19 mouse cellular contexts compared by ENCODE assay signal in the genomic region with DNA sequence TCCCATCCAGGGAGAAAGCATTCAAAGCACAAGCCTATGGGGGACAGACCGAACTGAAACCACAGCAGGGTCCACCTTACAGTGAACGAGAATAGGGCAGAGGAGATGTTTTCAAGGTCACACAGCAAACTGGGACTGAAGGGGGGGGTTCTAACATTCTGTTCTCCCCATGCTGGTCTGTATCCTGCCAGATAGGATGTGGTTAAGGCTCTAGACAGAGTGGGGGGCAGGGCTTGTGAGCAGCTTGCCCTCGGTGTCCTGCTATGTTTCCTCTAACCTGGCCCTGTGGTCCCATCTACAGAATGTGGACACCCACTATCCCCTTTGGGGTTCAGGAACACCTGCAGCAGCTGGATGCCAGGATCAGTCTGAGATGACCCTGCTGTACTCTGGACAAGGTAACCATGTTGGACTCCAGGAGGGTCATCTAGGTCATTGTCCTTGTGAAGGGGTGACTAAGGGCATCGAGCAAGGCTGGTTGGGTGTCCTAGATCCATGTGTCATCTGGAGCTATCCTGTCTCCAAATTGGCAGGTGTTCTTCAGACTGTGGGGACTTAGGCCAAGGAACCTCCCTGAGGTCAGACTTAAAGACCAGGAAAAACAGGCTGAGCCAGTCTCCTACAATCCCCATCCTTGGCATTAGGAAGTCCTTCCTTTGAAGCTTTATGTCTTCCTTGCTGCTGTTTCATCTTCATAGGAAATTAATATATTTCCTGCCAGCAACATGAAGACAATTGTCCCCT. TPM values are rescaled to one million over a fixed set of nuclear protein-coding genes. Genes with fewer than 3 reads are reported as not detected.
DNase-seq lines count a peak whose midpoint lies in the region; ATAC-seq and TF ChIP-seq lines count a peak whose summit lies in the region.
"Had no signal": no experiment of that assay in that cellular context is flagged by ENCODE, and none has a peak within 500 bp of the region (broad histone marks: within the 10 kb centered on the region; RNA-seq: fewer than 3 reads in every experiment).

No protein-coding gene starts in this region.

- no peak for TF ChIP-seq POLR2A in thymus, adult 2 months (IDR thresholded peaks at IDR 0.05; ENCODE audit: control insufficient read depth, extremely low read depth, insufficient read depth, low read length, poor library complexity)
- TF ChIP-seq POLR2A in cerebellum, adult 2 months (IDR thresholded peaks at IDR 0.05; ENCODE audit: borderline replicate concordance, insufficient read depth, low read length) = no peak

- H3K4me3 ChIP-seq in heart, embryonic 16.5 days (ENCODE audit: low read length) = no peak overlapping the region
- H3K4me3 ChIP-seq in thymus, adult 2 months (ENCODE audit: control insufficient read depth, insufficient read depth, low read length) = no peak overlapping the region
- no peak overlapping the region for H3K4me3 ChIP-seq in cerebellum, adult 2 months (replicated peaks; ENCODE audit: insufficient read depth, low read depth, low read length)
- H3K4me3 ChIP-seq: embryonic facial prominence, embryonic 12.5 days; heart, embryonic 12.5 days; limb, embryonic 13.5 days had no signal

- H3K36me3 ChIP-seq in heart, embryonic 16.5 days (ENCODE audit: control insufficient read depth, insufficient read depth) = no peaks in the 10 kb centered on the region
- no peaks in the 10 kb centered on the region; the same call in 1 of the 2 replicates for H3K36me3 ChIP-seq in thymus, adult 2 months (ENCODE audit: control insufficient read depth, insufficient read depth, low read length)

- no peaks in the 10 kb centered on the region for H3K27me3 ChIP-seq in heart, embryonic 16.5 days (ENCODE audit: control insufficient read depth, insufficient read depth, low read length)
- H3K27me3 ChIP-seq in thymus, adult 2 months (ENCODE audit: control insufficient read depth, insufficient read depth, low read length) = no peaks in the 10 kb centered on the region
- no peaks in the 10 kb centered on the region for H3K27me3 ChIP-seq in cerebellum, adult 2 months (ENCODE audit: control insufficient read depth, insufficient read depth, low read length)
- H3K27me3 ChIP-seq: embryonic facial prominence, embryonic 12.5 days; heart, embryonic 12.5 days; limb, embryonic 13.5 days had no signal

- no peak overlapping the region for H3K27ac ChIP-seq in heart, embryonic 16.5 days (ENCODE audit: low read length)
- no peak overlapping the region for H3K27ac ChIP-seq in thymus, adult 2 months (ENCODE audit: control insufficient read depth, insufficient read depth, low read length)
- no peak overlapping the region for H3K27ac ChIP-seq in cerebellum, adult 2 months (ENCODE audit: insufficient read depth, low read length)
- H3K27ac ChIP-seq: embryonic facial prominence, embryonic 12.5 days; hindbrain, postnatal 0 days; limb, embryonic 13.5 days; macrophage; stomach, postnatal 0 days had no signal

- no peak for DNase-seq in heart, adult 11 months
- DNase-seq in thymus, postnatal 25 days = peak; percentile 34
- no peak for DNase-seq in thymus, adult 2 months
- DNase-seq in thymus, postnatal 4 days = peak; percentile 49
- DNase-seq in cerebellum, adult 2 months = no peak
- DNase-seq in embryo, embryonic 10.5 days (ENCODE audit: low spot score) = no peak
- DNase-seq: cerebellum, postnatal 36 days; heart, postnatal 4 days; kidney, postnatal 25 days; layer of hippocampus, adult 9-11 months; lung, embryonic 14.5 days had no signal

- 71% methylated on average over 4 of the region's 4 CpGs for WGBS in heart, embryonic 16.5 days
- 26% methylated on average over 4 of the region's 4 CpGs for WGBS in thymus, adult 2 months
- 48% methylated on average over 4 of the region's 4 CpGs for WGBS in cerebellum, adult 2 months

- H3K9ac ChIP-seq in heart, embryonic 16.5 days (ENCODE audit: low read length) = peak overlapping the region; percentile 2; the same call in 1 of the 2 replicates
- H3K9ac ChIP-seq: embryonic facial prominence, embryonic 12.5 days; heart, embryonic 12.5 days; limb, embryonic 13.5 days; lung, embryonic 14.5 days had no signal

- no peak for ATAC-seq in heart, embryonic 16.5 days (replicated peaks; ENCODE audit: extremely low read depth, insufficient read depth, low FRiP score)
- ATAC-seq in hematopoietic stem cell, adult 5-6 weeks (replicated peaks in 1 of 2; ENCODE audit: insufficient read depth in 1 of 2, low FRiP score in 2 of 2, low TSS enrichment in 1 of 2, low read depth in 1 of 2, poor library complexity in 2 of 2, severe bottlenecking in 2 of 2) = peak; percentile 54 to 64; a peak in 3 of 4 replicates
- ATAC-seq: hindbrain, postnatal 0 days had no signal

- TF ChIP-seq CTCF in thymus, adult 2 months (IDR thresholded peaks at IDR 0.05; ENCODE audit: borderline replicate concordance, control insufficient read depth, extremely low read depth, insufficient read depth, low read length, poor library complexity) = no peak
- no peak for TF ChIP-seq CTCF in cerebellum, adult 2 months (IDR thresholded peaks at IDR 0.05; ENCODE audit: borderline replicate concordance, insufficient read depth, low read depth, low read length)

- H3K4me1 ChIP-seq in heart, embryonic 16.5 days (ENCODE audit: control insufficient read depth, insufficient read depth, low read length) = peaks cover 6% of the 10 kb centered on the region
- peaks cover 30% of the 10 kb centered on the region for H3K4me1 ChIP-seq in thymus, adult 2 months (replicated peaks; ENCODE audit: control insufficient read depth, insufficient read depth, low read length)
- peaks cover 27% of the 10 kb centered on the region for H3K4me1 ChIP-seq in cerebellum, adult 2 months (ENCODE audit: control insufficient read depth, insufficient read depth, low read length)
- H3K4me1 ChIP-seq: embryonic facial prominence, embryonic 12.5 days; limb, embryonic 13.5 days had no signal

- no peak overlapping the region for H3K4me2 ChIP-seq in heart, embryonic 16.5 days (ENCODE audit: low read depth, low read length)
- H3K4me2 ChIP-seq: embryonic facial prominence, embryonic 12.5 days; heart, embryonic 12.5 days; limb, embryonic 13.5 days; lung, embryonic 14.5 days had no signal

- H3K9me3 ChIP-seq in heart, embryonic 16.5 days (replicated peaks; ENCODE audit: control insufficient read depth, low read length) = no peaks in the 10 kb centered on the region
- H3K9me3 ChIP-seq: embryonic facial prominence, embryonic 12.5 days; heart, embryonic 12.5 days; limb, embryonic 13.5 days had no signal

RNA-seq across cellular contexts. Expression of a gene that starts 17.8 kb away (rescaled TPM):
- polyA plus RNA-seq in heart, embryonic 16.5 days (2015; fragmentation: Nextera tagmentation; extraction: Ambion mirVana) = 14.0 and 17.5 TPM in 2 replicates
- 122 and 146 TPM in 2 replicates for polyA plus RNA-seq in thymus, adult 2 months (2012; rRNA removed)
- total RNA-seq in hematopoietic stem cell, adult 5-6 weeks (2017) = 6.6 and 13.0 TPM in 2 replicates
- 126 and 143 TPM in 2 replicates for polyA plus RNA-seq in cerebellum, adult 2 months (2012; rRNA removed)

RNA-seq across cellular contexts. Expression of a gene that starts 20.1 kb away (rescaled TPM):
- polyA plus RNA-seq in heart, embryonic 16.5 days (2015; fragmentation: Nextera tagmentation; extraction: Ambion mirVana) = 30.8 and 32.6 TPM in 2 replicates
- 25.2 and 30.1 TPM in 2 replicates for polyA plus RNA-seq in thymus, adult 2 months (2012; rRNA removed)
- total RNA-seq in hematopoietic stem cell, adult 5-6 weeks (2017) = 15.0 and 15.4 TPM in 2 replicates
- 48.7 and 51.2 TPM in 2 replicates for polyA plus RNA-seq in cerebellum, adult 2 months (2012; rRNA removed)

RNA-seq across cellular contexts. Expression of a gene that starts 45.2 kb away (rescaled TPM):
- polyA plus RNA-seq in heart, embryonic 16.5 days (2015; fragmentation: Nextera tagmentation; extraction: Ambion mirVana) = 1.7 and 2.7 TPM in 2 replicates
- 30.1 and 31.5 TPM in 2 replicates for polyA plus RNA-seq in thymus, adult 2 months (2012; rRNA removed)
- 2.3 and 2.4 TPM in 2 replicates for total RNA-seq in hematopoietic stem cell, adult 5-6 weeks (2017)
- polyA plus RNA-seq in cerebellum, adult 2 months (2012; rRNA removed) = 0.11 and 0.22 TPM in 2 replicates
- total RNA-seq: hindbrain, postnatal 0 days had no signal

Comparison
In these comparisons a context has a peak if more than half of its experiments do, and no peak if none do; other contexts are left out.
1. DNase-seq: peak in thymus, postnatal 25 days (single experiment) and thymus, postnatal 4 days (single experiment); none in heart, adult 11 months (single experiment), thymus, adult 2 months (single experiment), cerebellum, adult 2 months (0 of 2) and embryo, embryonic 10.5 days (single experiment).